Mouse (Mus musculus) cerebellum, adult 18-20 months (tissue): ENCODE data around the gene Brsk2.

Experiments
- DNase-seq, 2 experiments: peaks; one replicate each; pipeline ENCODE4 v3.0.0; 2021

Gene Brsk2

GRCm38 (mm10) chr7:141956174-141956566 lies 6.6 kb downstream of the Brsk2 start:
- peak; percentile 60 to 61 for DNase-seq

GRCm38 (mm10) chr7:141957524-141958051 lies 8.0 kb downstream of the Brsk2 start:
- peak in 1 of 2 experiments; percentile 21 for DNase-seq

DNA sequence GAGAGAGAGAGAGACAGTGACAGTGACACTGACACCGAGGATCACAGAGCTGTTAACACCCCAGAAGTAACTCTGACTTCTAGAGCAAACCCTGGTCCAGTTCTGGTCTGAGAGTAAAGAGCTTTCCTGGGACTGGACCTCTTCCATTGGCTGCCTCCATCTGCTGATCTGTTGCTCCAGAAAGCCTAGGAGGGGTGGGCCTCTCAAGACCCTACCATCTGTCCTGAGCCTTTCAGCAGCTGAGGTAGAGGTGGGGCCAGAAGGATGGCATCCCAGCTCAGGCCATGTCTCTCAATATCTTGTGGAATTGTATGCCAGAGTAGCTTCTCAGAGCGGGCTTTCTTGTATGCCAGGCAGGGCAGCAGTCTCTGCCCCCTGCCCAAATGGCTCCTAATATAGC lies 8.7 kb downstream of the Brsk2 start:
- DNase-seq: peak in 1 of 2 experiments; percentile 9

DNA sequence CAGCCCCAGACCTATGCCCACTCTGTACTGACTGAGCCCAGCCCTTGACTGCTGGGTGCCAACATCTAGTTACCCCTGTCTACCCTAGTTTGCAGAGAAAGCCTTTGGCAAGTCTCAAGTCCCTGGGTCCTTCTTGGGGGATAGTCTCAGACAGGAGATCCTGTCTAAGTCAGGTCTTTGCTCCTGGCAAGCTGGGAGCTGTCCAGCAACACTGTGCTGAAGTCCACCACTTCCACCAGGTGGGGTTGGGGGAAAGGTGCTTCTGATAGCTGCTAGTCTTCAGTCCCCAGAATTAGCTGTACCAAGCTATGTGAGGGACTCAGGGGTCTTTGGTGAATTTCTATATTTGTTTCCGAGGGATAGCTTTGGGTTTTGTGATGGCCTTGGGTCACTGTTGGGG lies 9.6 kb downstream of the Brsk2 start:
- peak in 1 of 2 experiments; percentile 15 for DNase-seq

DNA sequence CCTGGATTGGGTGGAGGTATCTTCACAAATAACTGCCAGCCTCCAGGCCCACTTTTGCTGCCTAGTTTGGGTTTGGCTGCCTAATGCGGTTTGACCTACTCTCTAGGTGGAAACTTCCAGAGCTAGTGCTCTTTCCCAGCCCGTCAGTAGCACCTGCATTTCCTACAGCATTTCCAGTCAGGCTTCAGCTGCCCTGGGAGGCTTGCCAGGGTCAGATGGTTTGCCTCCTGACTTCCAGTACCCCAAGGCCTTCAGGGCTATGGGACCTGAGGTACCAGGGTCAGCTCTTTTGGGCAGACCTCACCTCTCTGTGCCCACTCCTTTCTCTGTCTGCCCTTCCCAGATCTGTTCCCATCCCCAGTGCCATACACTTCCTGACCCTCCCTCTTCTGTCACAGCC lies 11.4 kb downstream of the Brsk2 start:
- DNase-seq: peak; percentile 69 to 72

- DNase-seq: peak; percentile 65 to 77
Observed at GRCm38 (mm10) chr7:141961491-141961890, 11.9 kb downstream of the Brsk2 start.

- DNase-seq: no peak
Observed at GRCm38 (mm10) chr7:141962521-141962920, 13.0 kb downstream of the Brsk2 start.

- DNase-seq: no peak
Observed at GRCm38 (mm10) chr7:141966281-141966680, 16.7 kb downstream of the Brsk2 start.

- DNase-seq: peak; percentile 60 to 63
Observed at GRCm38 (mm10) chr7:141972831-141973619, 23.5 kb downstream of the Brsk2 start.

- DNase-seq: no peak
Observed at GRCm38 (mm10) chr7:141978003-141978402, 28.5 kb downstream of the Brsk2 start.

GRCm38 (mm10) chr7:141979247-141979646 lies 29.7 kb downstream of the Brsk2 start:
- DNase-seq: peak in 1 of 2 experiments; percentile 49

GRCm38 (mm10) chr7:141981237-141981636 lies 31.7 kb downstream of the Brsk2 start:
- DNase-seq: no peak

- peak; percentile 62 to 66 for DNase-seq
Observed at GRCm38 (mm10) chr7:141988314-141988806, 38.8 kb downstream of the Brsk2 start.

GRCm38 (mm10) chr7:141991183-141991582 lies 41.6 kb downstream of the Brsk2 start:
- no peak for DNase-seq

DNA sequence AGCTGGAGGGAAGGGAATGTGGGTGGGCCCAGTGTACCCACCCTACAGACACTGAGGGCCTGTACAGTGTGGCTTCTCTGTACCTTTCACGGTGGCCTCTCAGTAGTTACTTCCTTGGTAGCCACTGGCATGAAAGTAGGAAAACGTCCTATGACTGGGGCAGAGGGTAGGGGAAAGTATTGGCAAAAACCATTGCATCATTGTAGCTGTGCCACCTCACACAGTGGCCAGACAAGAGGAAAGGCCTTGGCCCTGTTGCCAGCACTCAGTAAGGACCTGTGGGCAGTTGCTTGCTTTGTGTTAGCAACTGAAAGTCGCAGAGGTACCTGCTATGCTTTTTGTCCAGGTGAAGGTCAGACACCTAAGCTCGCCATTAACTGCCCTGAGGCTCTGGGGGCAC lies 44.6 kb downstream of the Brsk2 start:
- DNase-seq: no peak

DNA sequence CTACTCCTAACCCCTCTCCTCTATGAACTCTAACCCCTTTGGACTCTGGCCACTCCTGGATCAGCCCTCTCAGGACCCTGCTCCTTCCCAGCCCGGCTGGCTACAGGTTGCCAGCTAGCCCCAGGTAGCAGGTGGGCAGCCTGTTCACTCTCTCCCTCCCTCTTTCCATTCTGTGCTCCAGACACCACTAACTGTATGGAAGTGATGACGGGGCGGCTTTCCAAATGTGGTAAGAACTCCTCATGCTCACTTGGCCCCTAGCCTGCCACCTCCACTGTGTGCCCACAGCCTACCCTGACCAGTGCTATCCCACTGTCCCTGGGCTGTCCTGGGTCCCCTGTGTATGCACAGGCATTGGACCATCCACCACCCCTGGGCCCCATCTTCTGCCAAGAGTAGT lies 51.1 kb downstream of the Brsk2 start:
- DNase-seq: peak; percentile 72 to 78

- peak in 1 of 2 experiments; percentile 42 for DNase-seq
Observed at GRCm38 (mm10) chr7:142001597-142002340, 52.2 kb downstream of the Brsk2 start.

DNA sequence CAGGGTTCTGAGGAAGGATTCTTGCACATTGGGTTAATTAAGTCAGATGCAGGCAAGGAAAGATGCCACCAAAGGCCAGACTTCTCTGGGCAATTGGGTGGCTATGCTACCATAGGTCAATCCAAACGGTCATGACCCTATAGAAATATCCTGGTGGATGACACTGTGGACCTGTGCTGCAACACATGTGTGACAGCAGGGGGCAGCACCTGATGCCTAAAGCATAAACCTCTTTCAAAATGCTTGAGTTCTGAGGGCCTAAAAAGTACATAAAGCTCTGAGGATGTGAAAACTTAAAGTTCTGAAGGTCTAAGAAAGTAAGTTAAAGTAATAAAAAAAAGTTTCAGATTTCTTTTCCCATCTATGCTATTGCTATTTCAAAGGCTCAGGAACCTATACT lies 67.0 kb downstream of the Brsk2 start:
- DNase-seq: peak; percentile 58 to 62

DNA sequence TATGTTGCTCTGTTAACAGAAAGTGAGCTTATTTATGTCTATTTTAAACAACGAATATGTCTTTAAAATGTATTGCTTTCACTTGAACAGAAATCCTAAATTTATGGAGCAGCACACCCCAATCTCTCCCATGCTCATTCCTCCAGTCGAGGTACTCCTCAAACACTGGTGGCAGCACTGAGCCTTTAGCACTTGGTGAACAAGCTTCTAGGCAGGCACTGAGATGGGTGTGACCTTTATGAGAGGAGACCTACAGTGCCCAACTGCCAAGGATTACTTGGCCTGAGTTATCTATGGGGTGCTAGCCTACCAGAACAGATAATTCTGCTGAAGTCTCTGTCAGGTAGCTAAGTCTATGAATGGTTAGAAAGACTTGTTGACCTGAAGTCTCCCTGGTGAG lies 70.1 kb downstream of the Brsk2 start:
- DNase-seq: no peak

DNA sequence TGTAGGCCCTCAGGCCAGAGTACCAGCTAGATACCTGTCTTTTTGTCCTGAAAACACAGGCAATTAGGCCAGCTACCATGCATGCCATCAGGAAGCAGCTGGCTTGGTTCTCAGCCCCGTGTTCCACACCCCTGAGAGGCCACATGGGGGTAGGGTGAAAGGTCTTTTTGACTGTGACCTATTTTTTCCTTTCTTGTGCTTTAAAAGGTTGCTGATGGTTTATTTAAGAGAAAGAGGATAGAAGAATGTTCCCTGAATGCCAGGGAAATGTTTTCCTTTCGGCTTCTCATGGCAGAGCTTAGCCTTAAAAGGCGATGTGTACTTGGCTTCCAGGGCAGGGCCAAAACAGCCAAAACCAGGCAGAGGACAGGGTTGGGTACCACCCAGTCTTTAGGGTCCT lies 71.3 kb downstream of the Brsk2 start:
- DNase-seq: no peak

GRCm38 (mm10) chr7:142025196-142025595 lies 75.6 kb downstream of the Brsk2 start:
- DNase-seq: no peak

DNA sequence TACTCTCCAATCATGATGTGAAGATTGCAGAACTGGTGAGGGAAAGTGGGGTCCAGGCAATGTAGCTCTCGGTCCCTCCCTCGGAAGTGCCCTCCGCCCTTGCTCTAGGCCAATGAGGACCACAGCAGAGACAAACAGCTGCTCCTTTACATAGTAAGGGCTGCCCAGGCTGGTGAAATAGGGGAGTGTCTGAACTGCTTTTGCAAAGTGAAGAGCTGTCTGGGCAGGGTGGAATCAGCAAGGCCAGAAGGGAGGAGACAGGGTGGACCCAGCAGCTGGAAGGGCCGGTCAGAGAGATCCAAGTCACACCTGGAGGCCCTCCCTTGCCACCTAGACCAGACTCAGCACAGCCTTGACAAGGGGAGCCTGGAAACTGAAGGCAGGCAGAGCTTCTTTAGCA lies 76.4 kb downstream of the Brsk2 start:
- no peak for DNase-seq

DNA sequence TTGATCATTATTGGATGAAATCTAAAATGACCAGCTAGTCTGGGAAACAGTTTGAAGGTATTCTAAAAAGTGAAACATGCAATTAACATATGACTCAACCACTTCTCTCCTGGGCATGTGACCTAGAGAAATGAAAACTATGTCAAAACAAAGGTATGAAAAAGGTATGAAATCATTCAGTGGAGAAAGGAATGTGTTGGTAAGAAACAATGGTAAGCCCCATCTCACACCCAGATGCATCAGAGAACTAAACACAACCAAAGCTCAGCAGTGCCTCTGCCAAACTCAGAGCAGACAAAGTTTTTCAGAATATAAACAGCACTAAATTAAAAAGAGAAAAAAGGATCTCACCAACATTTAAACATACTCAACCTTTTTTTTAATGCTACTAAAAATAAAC lies 80.5 kb downstream of the Brsk2 start:
- no peak for DNase-seq

DNA sequence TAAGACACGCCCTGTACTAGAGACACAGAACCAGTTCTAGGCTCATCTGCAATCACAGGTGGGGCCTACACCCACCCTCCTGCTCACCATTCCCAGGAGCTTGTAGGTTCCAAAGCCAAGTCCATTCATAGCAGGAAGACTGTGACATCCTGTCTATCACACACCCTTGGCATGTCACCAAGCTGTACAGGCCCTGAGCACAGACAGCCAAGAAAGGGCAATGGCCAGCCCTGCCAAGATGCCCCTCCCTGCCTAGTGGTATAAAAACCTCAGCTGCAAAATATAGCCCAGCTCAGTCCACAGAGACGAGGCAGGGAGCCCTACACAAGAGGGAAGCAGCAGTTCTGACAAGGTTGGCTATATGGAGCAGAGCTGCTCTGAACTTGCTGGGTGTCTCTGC lies 84.6 kb downstream of the Brsk2 start:
- DNase-seq: peak; percentile 58 to 68
